Comparison of ENCODE assay signal across 8 mouse cellular contexts in the genomic region with DNA sequence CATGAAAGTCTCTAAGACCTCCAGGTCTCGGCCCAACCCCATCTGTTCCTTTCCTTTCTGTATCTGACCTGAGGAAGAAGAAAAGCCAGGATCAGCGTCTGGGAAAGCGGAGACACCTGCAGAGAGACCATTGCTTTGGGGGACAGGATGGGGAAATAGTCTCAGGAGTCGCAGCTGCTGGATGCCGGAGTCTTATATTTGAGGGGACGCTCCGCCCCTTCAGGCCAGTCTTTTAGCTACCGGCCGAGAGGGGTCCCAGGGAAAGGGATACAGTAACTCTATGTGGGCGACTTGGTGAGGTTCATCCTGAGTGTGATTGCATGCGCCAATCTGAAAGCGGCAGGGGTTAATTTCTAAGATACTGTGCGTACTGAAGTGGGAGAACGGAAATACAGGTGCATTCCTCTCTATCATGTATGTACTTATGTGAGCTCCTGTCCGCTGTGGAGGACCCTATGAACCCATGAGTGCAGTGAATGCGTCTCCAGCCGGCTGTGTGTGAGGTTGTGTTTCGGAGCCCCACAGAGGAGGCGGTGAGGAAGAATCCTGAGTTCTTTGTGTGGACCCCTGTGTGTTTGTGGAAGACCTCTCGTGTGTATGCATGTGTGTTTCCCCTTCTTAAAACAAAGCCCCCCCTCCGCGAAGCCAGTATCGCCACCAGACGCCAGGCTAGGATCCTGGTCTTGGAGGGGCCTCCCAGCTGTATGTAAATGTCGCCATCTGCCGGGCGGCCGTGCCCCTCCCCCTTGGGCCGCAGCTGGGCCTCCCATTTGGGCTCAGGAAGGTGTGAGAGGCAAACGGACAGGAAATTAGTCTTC. TPM values are rescaled to one million over a fixed set of nuclear protein-coding genes. Genes with fewer than 3 reads are reported as not detected.
DNase-seq lines count a peak whose midpoint lies in the region; ATAC-seq lines count a peak whose summit lies in the region.

TSS of gene Dll3 (minus strand) at position 623 of the 818 bp plus-strand sequence.

- H3K27ac ChIP-seq in forebrain, embryonic 13.5 days, result peak within 1 kb of the TSS; percentile 91
- H3K27ac ChIP-seq in hindbrain, embryonic 12.5 days, result peak within 1 kb of the TSS; percentile 89
- H3K27ac ChIP-seq in limb, embryonic 13.5 days, result no peak within 1 kb of the TSS
- peak within 1 kb of the TSS; percentile 91 for H3K27ac ChIP-seq in midbrain, embryonic 11.5 days (ENCODE audit: low read depth, low read length)
- no peak within 1 kb of the TSS for H3K27ac ChIP-seq in stomach, embryonic 14.5 days (ENCODE audit: low read length)

- peak; percentile 38 to 62 for DNase-seq in cerebellum, postnatal 25 days
- DNase-seq in cerebellum, adult 9-11 months, result no peak
- DNase-seq in adipocyte (ENCODE audit: low spot score), result peak; percentile 17
- peak; percentile 98 for DNase-seq in midbrain, embryonic 11.5 days (ENCODE audit: low spot score, missing footprints)

- peaks cover 35% of the 10 kb centered on the region for H3K27me3 ChIP-seq in forebrain, embryonic 13.5 days
- peaks cover 28% of the 10 kb centered on the region for H3K27me3 ChIP-seq in hindbrain, embryonic 12.5 days
- H3K27me3 ChIP-seq in limb, embryonic 13.5 days, result peaks cover 60% of the 10 kb centered on the region
- H3K27me3 ChIP-seq in midbrain, embryonic 11.5 days (ENCODE audit: control insufficient read depth, insufficient read depth, low read length), result peaks cover 6% of the 10 kb centered on the region; the same call in 1 of the 2 replicates
- H3K27me3 ChIP-seq in stomach, embryonic 14.5 days (ENCODE audit: control insufficient read depth, insufficient read depth, low read length), result peaks cover 14% of the 10 kb centered on the region

- ATAC-seq in forebrain, embryonic 13.5 days, result peak; percentile 76
- peak; percentile 79 for ATAC-seq in hindbrain, embryonic 12.5 days (ENCODE audit: low FRiP score)
- peak; percentile 38; the same call in 1 of the 2 replicates for ATAC-seq in limb, embryonic 13.5 days (ENCODE audit: low FRiP score, low read depth)
- peak; percentile 84 for ATAC-seq in midbrain, embryonic 11.5 days (ENCODE audit: low FRiP score)
- ATAC-seq in stomach, embryonic 14.5 days (ENCODE audit: insufficient number of reproducible peaks, insufficient read depth, low FRiP score, low read depth), result peak; percentile 73; the same call in 1 of the 2 replicates

- peak within 1 kb of the TSS; percentile 64 for H3K4me2 ChIP-seq in forebrain, embryonic 13.5 days
- H3K4me2 ChIP-seq in hindbrain, embryonic 12.5 days (replicated peaks), result peak within 1 kb of the TSS; percentile 62
- peak within 1 kb of the TSS; percentile 65 for H3K4me2 ChIP-seq in limb, embryonic 13.5 days (replicated peaks)
- H3K4me2 ChIP-seq in midbrain, embryonic 11.5 days, result peak within 1 kb of the TSS; percentile 61
- peak within 1 kb of the TSS; percentile 40 for H3K4me2 ChIP-seq in stomach, embryonic 14.5 days (replicated peaks; ENCODE audit: low read depth, low read length)

- peak within 1 kb of the TSS; percentile 51 for H3K4me3 ChIP-seq in forebrain, embryonic 13.5 days
- peak within 1 kb of the TSS; percentile 47 for H3K4me3 ChIP-seq in hindbrain, embryonic 12.5 days
- peak within 1 kb of the TSS; percentile 38 for H3K4me3 ChIP-seq in limb, embryonic 13.5 days
- peak within 1 kb of the TSS; percentile 52 for H3K4me3 ChIP-seq in midbrain, embryonic 11.5 days (ENCODE audit: low read depth, low read length)
- peak within 1 kb of the TSS; percentile 22 for H3K4me3 ChIP-seq in stomach, embryonic 14.5 days (ENCODE audit: low read depth, low read length)

- H3K9ac ChIP-seq in forebrain, embryonic 13.5 days, result peak within 1 kb of the TSS; percentile 80
- peak within 1 kb of the TSS; percentile 74 for H3K9ac ChIP-seq in hindbrain, embryonic 12.5 days
- H3K9ac ChIP-seq in limb, embryonic 13.5 days, result peak within 1 kb of the TSS; percentile 54
- H3K9ac ChIP-seq in midbrain, embryonic 11.5 days (ENCODE audit: low read length), result peak within 1 kb of the TSS; percentile 87
- H3K9ac ChIP-seq in stomach, embryonic 14.5 days (replicated peaks; ENCODE audit: low read depth, low read length), result no peak within 1 kb of the TSS; the same call in 1 of the 2 replicates

- H3K9me3 ChIP-seq in forebrain, embryonic 13.5 days (replicated peaks), result no peaks in the 10 kb centered on the region
- H3K9me3 ChIP-seq in hindbrain, embryonic 12.5 days (replicated peaks), result no peaks in the 10 kb centered on the region
- no peaks in the 10 kb centered on the region for H3K9me3 ChIP-seq in limb, embryonic 13.5 days
- no peaks in the 10 kb centered on the region for H3K9me3 ChIP-seq in midbrain, embryonic 11.5 days (ENCODE audit: control insufficient read depth, low read length)
- no peaks in the 10 kb centered on the region for H3K9me3 ChIP-seq in stomach, embryonic 14.5 days (ENCODE audit: control insufficient read depth, low read depth, low read length)

- H3K36me3 ChIP-seq in forebrain, embryonic 13.5 days (ENCODE audit: poor library complexity, severe bottlenecking), result peaks cover 29% of the 10 kb centered on the region
- H3K36me3 ChIP-seq in hindbrain, embryonic 12.5 days, result peaks cover 21% of the 10 kb centered on the region
- peaks cover 23% of the 10 kb centered on the region for H3K36me3 ChIP-seq in limb, embryonic 13.5 days
- H3K36me3 ChIP-seq in midbrain, embryonic 11.5 days (ENCODE audit: control insufficient read depth, insufficient read depth, low read length), result peaks cover 14% of the 10 kb centered on the region
- H3K36me3 ChIP-seq in stomach, embryonic 14.5 days (ENCODE audit: control insufficient read depth, insufficient read depth, low read length), result peaks cover 16% of the 10 kb centered on the region

- WGBS in forebrain, embryonic 13.5 days, result under 1% methylated on average over 28 of the region's 30 CpGs
- WGBS in hindbrain, embryonic 12.5 days, result 1% methylated on average over 30 of the region's 30 CpGs
- 1% methylated on average over 30 of the region's 30 CpGs for WGBS in limb, embryonic 13.5 days
- WGBS in midbrain, embryonic 11.5 days, result 1% methylated on average over 30 of the region's 30 CpGs
- WGBS in stomach, embryonic 14.5 days, result 2% methylated on average over 30 of the region's 30 CpGs

- peaks cover 39% of the 10 kb centered on the region for H3K4me1 ChIP-seq in forebrain, embryonic 13.5 days
- peaks cover 33% of the 10 kb centered on the region for H3K4me1 ChIP-seq in hindbrain, embryonic 12.5 days
- peaks cover 17% of the 10 kb centered on the region for H3K4me1 ChIP-seq in limb, embryonic 13.5 days
- H3K4me1 ChIP-seq in midbrain, embryonic 11.5 days (ENCODE audit: control insufficient read depth, insufficient read depth, low read length), result peaks cover 23% of the 10 kb centered on the region
- H3K4me1 ChIP-seq in stomach, embryonic 14.5 days (ENCODE audit: control insufficient read depth, insufficient read depth, low read length), result peaks cover 6% of the 10 kb centered on the region

RNA-seq across cellular contexts. Expression of gene Dll3, which starts in this region (rescaled TPM):
- 20.3 and 22.2 TPM in 2 replicates for polyA plus RNA-seq in forebrain, embryonic 13.5 days (2015; fragmentation: Nextera tagmentation; extraction: Ambion mirVana)
- polyA plus RNA-seq in hindbrain, embryonic 12.5 days (2016; fragmentation: Nextera tagmentation; extraction: Ambion mirVana), result 56.6 and 58.9 TPM in 2 replicates
- 1.3 and 1.4 TPM in 2 replicates for polyA plus RNA-seq in limb, embryonic 13.5 days (2015; fragmentation: Nextera tagmentation; extraction: Ambion mirVana)
- polyA plus RNA-seq in midbrain, embryonic 11.5 days (2014; fragmentation: Nextera tagmentation; extraction: Ambion mirVana), result 89.6 and 90.0 TPM in 2 replicates
- polyA plus RNA-seq in stomach, embryonic 14.5 days (2014; fragmentation: Nextera tagmentation; extraction: Ambion mirVana), result 3.8 and 4.7 TPM in 2 replicates

Comparison
In these comparisons a context has a peak if more than half of its experiments do, and no peak if none do; other contexts are left out.
1. H3K27ac ChIP-seq: peak in forebrain, embryonic 13.5 days (single experiment), hindbrain, embryonic 12.5 days (single experiment) and midbrain, embryonic 11.5 days (single experiment); none in limb, embryonic 13.5 days (single experiment) and stomach, embryonic 14.5 days (single experiment).
2. Peak in every context shown above with its lines, with median percentiles within 50 percentile points of each other: ATAC-seq, H3K4me2 ChIP-seq and H3K4me3 ChIP-seq.